Mouse (Mus musculus): ENCODE results near the gene Tmc7.
A peak's percentile ranks its signal among the peaks of the same experiment; 100 is the strongest.

Gene Tmc7

DNA sequence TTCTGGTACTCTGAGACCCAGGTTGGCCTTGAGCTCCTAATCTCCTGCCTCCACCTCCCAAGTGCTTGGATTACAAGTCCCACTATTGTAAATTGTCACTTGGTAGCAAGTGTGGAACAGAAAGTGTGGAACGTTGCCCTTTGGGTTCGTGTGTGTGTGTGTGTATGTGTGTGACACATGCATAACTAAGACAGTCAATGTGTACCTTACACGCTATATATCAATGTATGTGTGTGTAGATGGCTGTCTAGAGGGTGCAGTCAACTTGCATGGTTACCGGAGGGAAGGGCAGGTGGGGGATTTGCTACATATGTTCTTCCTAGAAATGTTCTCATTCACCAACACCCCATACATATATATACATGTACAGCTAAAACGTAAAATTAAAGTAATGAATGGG, 390 bp upstream of the Tmc7 start:
- no peak for DNase-seq

DNA sequence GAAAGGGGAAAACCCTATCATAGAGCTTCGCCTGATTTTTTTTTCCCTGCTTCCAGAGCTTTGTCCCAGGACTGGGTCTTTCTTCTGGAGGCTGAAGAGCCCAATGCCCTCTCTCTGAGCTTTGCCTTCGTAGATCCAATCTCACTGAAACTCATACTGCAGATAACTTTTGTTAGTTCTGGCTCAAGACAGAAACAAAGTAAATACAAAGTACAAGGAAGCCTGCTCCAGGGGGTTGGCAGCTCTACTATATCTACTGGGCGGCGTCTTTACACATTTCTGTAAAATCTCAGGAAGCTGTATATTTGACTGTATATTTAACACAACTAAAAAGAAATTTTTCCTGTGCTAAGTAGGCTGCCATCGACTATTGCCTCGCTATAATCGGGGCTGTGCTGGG, 715 bp downstream of the Tmc7 start:
- DNase-seq = no peak

DNA sequence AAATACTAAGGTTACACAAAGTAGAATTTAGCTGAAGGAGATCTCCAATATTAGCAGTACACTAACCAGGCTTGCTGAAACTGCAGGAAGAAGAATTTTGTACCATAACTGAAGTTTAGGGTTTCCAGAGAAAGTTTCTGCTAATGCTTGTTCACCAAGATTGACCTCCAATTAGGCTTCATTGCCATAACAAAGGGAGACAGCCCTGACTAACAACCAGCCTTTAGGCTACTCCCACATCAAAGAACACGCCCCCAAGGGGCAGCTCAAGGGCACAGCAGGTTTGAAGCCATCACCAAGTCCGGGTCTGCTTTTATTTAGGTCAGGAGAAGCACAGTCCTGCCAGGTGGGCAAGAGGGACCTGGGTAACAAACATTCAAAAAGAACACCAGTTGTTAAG, 4.6 kb downstream of the Tmc7 start:
- no peak for DNase-seq

DNA sequence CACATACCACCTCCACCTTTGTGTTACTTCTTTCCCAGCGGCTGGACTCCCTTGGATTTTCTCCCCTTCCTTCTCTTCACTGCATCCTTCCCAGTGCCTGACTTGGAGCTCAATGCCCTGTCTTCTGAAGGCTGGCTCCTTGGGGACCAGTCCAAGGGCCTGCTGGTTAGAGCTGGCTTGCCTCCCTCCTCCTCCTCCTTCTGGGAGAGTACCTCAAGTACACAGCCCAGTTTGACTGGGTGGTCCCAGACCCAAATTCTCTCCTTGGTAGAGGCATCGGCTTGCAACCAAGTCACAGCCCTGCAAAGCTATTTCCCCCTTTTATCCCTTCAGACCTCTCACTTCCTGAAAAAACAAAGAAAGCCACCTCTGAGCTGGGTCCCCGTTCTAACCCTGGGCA, 6.3 kb downstream of the Tmc7 start:
- DNase-seq = no peak

DNA sequence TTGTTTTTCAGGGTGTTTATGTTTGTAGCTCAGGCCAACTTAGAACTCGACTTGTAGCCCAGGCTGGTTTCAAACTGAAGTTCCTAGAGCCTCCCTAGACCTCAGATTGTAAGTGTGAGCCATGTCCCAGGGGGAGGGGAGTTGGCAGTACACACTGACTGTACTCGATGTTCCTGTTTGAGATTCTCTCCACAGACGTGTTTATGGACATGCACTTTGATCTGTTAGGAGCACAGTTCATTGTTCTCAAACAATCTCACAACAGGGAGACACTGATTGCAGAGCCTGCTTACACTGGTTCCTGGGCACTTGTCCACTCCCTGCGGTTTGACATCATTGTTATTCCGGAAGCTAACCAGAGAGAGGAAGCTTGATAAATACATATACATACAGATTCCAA, 12.5 kb downstream of the Tmc7 start:
- peak; percentile 24 for DNase-seq

DNA sequence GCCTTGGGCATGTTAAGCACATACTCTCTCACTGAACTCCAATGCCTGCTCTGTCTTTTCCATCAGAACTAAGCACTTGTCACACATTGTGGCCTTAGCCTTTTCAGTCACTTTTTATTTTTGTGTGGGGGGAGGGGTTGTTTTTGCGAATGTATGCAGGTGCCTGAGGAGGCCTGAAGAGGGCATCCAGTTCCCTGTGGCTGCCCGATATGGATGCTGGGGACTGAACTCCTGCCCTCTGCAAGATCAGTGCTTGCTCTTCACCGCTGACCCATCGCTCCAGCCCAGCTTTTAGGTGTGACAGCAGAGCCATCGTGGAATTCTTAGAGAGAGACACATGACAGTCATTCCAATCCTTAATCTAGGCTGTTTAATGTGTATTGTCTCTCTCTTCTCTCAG, 13.2 kb downstream of the Tmc7 start:
- no peak for DNase-seq

DNA sequence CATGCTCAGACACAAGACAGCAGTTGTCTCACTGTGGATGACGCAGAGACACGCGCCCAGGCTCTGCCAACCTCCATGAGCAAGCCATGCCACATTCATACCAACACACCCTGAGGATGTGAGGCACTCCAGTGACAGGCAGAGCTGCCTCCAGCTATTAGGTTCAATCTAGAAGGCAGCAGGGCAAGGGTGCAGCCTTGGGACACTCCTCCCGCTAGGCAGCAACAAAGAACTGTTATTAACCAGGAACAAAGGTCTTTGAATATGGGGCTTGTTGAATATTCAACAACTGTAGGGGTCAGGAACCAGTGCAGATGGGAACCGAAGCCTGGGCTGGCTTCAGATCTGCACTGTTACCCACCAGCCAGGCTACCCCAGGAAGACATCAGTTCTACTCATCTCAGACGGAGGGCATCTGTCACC, 15.4 kb downstream of the Tmc7 start:
- no peak for DNase-seq

DNA sequence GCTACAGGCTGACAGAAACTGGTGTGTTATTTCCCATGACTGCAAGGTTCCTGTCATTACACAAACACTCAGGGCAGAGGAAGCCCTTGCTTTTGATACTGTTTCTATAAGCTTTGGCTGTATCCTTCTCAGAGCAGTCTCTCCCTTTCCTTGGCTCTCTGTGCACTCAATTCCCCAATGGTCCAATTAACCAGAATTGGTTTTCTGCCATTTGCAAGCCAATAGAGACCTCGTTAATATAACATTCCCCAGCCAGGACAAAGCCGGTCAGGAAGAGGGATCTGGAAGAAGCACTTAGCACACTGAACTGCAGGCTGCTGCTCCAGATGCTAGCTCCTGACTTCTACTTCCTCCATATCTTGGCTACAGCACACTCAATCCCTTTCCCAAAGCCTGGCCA, 30.2 kb downstream of the Tmc7 start:
- no peak for DNase-seq

DNA sequence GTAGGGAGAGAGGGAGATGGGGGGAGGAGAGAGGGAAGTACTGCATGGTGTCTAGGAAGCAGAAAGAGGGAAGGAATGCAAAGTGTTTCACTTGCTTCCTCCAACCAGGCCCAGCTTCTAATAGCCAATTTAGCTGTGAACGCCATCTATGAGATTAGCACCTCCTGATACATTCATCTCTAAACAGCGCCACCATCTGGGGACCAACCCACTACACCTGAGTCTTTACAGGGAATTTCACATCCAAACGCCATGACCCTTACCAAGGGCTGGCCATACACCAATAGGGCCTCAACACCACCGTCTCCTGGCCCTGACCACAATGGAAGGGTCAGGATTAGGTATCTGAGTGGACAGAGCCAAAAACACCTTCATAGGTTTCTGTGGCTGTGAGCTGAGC, 30.7 kb downstream of the Tmc7 start:
- peak; percentile 57 for DNase-seq

DNA sequence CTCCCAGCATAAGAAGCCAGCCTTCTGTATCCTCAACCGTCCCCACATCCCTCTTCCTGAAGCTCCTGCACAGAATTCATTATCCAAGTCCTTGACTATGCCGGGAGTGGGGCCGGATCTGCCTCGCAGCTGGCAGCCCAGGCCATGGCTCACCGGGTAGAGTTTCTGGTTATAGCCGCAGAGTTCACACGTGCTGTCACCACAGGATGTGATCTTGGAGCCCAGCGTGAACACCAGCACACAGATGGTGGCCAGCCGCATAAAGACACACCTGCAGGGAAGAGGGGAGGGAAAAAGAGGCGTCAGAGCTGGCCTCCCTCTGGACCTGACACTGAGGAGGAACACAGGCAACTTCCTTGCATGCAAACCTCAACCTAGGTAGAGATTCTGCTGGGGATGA, 37.1 kb downstream of the Tmc7 start:
- DNase-seq = no peak

DNA sequence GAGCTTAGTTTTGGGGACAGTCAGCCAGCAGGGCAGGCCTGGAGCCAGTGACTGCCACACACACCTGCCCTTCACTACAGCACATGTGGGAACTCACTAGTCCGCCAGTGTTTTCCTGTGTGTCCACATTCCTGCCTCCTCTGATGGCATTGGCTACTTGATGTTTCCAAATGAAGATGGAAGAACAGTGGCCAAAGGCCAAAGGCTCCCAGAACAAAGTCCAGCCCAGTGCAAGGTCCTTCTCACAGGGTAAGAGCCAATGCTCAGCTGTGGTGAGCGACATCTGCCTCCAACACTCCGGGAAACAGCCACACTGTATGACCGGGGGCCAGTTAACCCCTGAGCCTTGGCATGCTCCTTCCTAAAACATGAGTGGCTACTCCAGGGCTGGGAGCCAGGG, 40.4 kb downstream of the Tmc7 start:
- no peak for DNase-seq

DNA sequence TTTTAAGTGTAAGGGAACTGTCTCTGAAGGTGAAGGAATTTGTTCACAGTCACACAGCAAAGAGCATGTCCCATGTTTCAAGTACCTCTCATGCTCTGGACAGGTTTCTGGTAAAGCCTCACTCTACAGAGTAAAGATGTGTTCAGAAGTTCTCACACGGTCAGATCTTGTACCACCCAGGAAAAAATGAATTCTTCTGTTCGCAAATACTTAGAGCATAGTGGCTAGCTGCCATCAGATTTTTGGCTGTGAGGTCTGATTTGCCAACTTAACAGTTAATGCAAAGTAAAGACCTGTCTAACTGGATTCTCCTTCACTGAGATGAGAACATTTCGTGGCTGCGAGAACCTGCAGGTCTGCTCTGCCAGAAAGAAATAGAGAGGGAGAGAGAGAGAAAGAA, 49.5 kb downstream of the Tmc7 start:
- DNase-seq = peak; percentile 51

DNA sequence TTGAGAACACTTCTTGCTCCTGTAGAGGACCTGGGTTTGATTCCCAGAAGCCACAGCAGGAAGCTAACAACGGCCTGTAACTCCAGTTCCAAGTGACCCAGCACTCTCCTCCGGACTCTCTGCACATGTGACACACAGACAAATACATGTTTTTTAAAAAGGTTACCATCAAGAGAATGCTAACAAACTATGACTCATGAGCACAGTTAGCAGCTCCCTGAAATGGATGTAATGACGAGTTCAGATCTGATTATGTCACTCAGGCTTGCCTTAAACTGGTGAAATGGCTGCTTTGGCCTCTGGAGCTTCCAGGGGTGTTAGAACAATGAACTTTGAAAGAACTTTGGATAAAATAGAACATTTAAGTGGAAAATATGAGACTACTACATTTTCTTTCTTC, 50.2 kb downstream of the Tmc7 start:
- no peak for DNase-seq

DNA sequence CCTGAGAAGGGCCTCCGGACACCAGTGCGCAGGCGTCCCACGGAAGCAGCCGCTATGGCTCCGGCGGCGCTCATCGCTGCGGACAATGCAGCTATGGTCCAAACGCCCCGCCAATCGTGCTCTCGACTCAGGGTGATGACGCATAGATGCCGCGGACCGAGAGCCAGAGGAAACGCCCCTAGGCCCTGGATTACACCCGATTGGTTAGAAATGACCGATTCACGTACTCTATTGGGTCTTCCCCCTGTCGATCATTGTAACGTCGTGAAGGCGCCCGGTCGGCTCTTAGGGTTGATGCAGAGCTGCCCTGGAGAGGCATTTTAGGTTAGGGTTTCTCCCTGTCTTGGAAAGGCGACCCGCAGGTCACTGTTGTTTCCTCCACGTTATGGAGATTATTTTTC, 51.4 kb downstream of the Tmc7 start, which contains the start of gene Coq7:
Coq7 (minus strand) TSS at position 179 of the 401 bp plus-strand sequence.
- DNase-seq = peak; percentile 94

DNA sequence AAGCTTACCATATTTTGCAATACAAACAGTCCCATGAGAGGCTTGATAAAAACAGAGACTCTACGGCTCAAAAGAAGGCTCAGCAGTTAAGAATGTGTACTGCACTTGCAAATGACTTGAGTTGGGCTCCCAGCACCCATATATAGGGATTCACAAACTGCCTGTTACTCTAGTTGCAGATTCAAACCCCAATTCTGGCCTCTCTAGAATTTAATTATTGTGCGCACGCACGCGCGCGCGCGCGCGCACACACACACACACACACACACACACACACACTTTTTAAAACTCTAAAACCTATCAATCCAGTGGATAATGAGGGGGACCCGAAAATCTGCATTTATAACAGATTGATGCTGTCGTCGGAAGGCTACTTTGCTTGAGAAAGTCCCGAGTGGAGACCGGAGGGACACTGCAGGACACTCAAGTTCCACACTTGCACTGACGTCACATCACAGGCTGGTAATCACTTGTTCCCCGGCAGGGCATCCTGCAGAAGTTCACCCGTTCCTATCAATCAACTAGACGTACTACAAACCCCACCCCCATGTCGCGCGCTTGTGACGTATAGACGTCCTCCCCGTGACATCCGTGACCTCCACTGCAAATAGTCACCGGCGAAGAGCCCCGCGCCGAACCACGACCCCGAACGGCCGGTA, 51.9 kb downstream of the Tmc7 start:
- DNase-seq = peak; percentile 98

DNA sequence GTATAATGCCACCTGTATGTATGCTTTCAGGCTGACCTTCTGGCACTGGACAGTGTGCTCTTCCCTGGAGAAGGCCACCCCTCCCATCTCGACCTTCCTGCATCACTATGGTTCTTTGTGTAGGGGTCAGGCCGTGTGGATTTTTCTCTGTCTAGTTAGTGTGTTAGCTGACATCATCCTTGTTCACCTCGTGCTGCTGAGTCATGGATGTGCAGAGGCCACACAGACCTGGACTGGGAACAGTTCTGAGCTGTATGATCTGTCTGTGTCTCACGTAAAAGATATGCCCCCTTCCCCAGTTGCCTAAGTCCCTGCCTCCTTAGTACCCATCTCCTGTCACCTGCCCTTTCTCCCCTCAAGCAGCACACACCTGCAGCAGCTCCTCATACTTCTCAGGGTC, 57.6 kb downstream of the Tmc7 start:
- no peak for DNase-seq

DNA sequence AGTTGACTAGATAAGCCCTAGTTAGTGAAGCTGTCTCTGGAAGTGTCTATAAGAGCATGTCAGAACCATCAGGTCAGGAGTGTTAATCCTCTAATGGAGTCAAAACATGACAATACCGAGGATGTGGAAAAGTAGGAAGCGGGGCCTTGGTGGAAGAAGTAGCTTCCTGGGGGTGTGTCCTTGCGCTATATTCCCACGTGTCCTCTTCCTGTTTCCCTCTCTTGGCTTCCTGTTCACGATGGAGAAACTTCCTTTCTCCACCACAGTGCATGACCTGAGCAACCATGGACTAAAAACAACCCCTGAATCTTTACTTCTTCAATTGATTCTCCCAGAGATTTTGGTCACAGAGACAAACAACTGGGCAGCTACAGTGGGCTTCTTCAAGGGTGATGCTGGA, 62.5 kb downstream of the Tmc7 start:
- DNase-seq = no peak

DNA sequence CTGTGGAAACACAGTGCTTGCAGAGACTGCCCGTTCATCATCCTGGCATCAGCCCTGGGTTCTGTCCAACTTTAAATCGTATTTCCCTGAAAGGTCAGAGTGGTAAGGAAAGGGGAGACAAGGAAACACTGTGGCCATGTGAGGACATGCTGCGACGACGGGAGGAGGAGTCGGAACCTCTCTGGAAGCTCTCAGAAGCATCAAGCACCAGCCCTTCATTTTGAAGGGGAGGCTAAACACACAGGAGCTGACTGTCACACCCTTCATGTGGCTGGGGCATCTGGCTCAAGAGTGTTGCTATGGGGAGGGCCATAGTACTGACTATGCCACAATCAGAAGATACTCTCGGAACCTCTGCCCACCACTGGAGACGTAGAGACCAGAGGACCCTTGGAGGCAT, 64.9 kb downstream of the Tmc7 start:
- no peak for DNase-seq

DNA sequence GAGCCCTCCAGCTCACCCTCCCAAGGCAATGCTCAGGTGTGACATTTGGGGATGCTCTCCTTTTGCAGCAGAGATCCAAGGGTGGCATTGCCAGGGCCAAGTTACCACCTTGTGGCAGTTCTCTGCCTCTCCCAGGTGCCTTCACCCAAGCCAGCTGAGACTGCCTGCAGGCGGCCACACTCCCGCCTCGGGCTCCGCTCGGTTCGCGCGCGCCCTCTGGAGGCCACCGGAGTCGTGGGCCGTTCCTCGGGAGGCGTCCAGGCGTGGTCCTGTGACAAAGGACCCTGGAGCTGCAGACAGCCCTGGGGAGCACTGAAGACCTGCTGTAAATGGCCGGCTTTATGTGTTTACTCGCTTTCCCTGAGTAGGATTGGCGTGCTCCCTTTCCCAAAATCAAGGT, 65.8 kb downstream of the Tmc7 start:
- peak; percentile 90 for DNase-seq

DNA sequence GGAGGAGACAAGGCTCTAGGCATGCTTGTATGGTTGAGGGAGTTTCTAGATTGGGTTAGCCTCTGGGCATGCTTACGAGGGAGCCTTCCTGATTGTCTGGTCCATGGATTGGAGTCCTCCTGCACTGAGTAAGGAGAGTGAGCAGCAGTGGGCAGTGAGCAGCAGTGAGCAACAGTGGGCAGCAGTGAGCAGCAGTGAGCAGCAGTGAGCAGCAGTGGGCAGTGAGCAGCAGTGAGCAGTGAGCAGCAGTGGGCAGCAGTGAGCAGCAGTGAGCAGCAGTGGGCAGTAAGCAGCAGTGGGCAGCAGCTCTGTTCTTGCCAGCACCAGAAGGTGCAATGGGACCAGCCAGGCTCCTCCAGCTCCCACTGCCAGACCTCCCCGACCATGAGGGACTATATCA, 66.7 kb downstream of the Tmc7 start:
- DNase-seq = peak; percentile 43

DNA sequence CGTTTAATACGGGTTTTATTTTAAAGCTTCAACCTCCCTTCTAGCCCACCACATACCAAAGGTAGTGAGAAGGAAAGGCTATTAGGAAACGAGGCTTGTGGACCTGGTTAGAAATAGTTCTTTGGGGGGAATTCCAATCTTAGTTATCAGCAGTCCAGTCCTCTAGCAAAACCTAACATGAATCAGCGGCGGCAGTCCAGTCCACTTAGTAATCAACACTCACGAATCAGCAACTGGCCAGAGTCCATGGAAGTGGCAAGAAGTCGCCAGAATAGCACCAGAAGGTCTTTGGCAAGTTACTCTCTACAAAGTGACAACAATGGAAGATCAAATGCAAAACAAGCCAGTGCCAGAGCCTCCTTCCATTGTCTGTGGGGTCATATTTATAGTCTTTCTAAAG, 76.0 kb downstream of the Tmc7 start:
- DNase-seq = no peak

DNA sequence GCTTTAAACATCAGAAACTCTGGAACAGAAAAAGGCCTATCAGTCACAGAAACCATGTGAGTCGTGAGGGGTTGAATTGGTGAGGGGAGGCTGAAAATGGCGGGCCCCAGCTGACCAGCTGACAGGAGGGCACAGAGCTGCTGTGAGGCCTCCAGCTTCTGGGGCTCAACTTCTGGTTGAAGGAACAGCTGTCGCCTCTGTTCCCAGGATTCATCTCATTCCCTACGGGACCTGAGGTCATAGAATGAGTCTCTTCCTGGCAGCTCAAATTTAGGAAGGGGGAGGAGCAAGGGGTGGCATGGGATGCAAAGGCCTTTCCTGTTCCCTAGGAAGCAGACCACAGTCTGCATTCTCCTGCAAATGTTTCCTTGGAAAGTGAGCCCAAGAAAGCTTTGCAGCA, 80.7 kb downstream of the Tmc7 start:
- no peak for DNase-seq

DNA sequence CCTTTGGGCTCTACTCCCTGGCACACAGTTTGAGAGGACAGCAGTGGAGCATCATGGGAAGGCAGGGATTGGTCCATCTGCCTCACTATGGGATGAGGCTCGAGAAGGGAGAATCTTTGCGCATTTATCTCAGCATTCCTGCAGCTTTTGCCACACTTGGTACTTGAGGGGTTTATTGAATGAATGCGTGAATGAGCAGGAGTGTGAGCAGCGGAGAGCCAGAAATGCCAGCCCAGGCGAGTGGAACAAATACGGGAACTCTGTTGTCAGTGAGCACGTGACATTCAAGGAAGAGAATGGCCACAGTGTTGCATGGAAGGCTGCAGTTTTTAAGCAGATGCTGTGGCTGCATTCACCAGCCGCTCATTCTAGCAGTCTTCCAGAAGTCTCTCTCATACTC, 82.2 kb downstream of the Tmc7 start:
- no peak for DNase-seq

DNA sequence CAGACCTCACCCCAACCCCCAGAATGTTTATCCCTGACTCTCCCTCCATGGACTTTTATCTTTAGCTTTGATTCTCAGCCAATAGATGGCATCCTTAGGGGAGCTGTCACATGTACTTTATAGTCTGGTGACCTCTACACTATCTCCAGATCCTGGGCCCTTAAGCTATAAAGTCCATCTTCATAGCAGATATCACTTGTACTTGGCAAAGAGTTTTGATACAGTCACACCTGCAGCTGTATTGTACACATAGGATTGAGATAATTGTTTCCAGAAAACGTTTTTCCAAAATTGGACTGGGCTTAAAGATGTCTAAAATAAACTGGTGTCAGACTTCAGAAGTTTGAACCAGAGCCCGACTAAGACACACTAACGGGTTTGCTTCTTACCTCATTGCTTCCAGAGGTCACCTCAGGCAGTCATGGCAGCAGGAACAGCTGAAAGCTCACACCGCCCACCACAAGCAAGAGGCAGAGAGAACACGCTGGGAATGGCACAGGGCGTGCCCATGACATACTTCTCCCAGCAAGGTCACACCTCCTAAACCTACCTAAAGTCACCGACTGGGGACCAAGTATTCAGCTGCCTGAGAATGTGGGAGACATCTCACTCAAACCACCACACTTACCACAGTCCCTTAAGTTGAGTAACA, 84.6 kb downstream of the Tmc7 start:
- DNase-seq = no peak

Data from lung, postnatal 14 days (tissue).